Mouse (Mus musculus): ENCODE data around the gene Terf2ip.

DNA sequence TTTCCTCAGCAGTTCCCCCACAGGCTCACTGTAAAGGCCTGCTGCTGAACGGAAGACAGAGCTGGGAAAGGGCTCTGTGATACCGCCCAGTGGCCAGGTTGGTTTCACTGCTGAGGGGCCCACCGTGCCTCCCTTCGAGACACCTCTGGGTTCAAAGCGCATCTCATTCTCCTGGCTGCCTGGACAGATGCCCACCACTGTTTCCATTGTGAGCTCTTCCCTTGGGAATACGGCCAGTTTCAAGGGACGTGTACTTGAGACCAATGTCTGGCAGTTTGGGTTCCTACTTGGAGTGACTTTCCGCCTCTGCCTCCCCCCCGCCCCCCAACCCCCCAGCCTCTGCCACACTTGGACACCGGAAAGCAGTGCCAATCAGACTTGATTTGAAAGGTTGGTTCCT, 48.1 kb upstream of the Terf2ip start:
- no peak for TF ChIP-seq POLR2A (IDR thresholded peaks at IDR 0.05; ENCODE audit: insufficient read depth, low read depth, low read length)
- no peak for TF ChIP-seq CTCF (IDR thresholded peaks at IDR 0.05; ENCODE audit: insufficient read depth, low read depth, low read length)
